8 mouse cellular contexts compared by ENCODE assay signal in the genomic region with DNA sequence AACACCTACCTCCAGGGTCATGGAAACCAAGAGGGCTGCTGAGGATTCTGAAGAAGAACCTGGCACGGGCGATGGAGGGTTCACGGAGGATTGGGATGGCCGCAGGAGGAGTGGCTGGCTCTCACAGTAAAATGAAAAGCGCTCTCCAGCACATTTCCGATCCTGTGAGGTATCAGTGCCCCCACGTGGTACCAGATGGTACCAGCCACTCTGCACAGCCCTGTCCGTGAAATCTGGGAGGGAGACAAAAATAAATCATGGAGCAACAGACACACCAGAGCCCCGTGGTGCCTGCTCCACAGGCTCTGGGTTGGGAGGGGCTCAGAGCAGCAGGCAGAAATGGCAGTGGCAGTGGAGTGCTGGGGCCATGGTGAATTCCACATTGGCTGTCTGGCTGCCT. TPM values are rescaled to one million over a fixed set of nuclear protein-coding genes. Genes with fewer than 3 reads are reported as not detected.
DNase-seq lines count a peak whose midpoint lies in the region; ATAC-seq lines count a peak whose summit lies in the region.

No protein-coding gene starts in this region.

- no peak overlapping the region for H3K4me3 ChIP-seq in kidney, embryonic 14.5 days (ENCODE audit: low read length)
- no peak overlapping the region for H3K4me3 ChIP-seq in heart, embryonic 12.5 days
- H3K4me3 ChIP-seq in midbrain, embryonic 16.5 days (ENCODE audit: low read depth, low read length), result no peak overlapping the region

- no peak overlapping the region for H3K9ac ChIP-seq in kidney, embryonic 14.5 days (ENCODE audit: low read depth, low read length)
- H3K9ac ChIP-seq in heart, embryonic 12.5 days, result no peak overlapping the region
- H3K9ac ChIP-seq in midbrain, embryonic 16.5 days (ENCODE audit: low read depth, low read length), result no peak overlapping the region

- no peaks in the 10 kb centered on the region for H3K36me3 ChIP-seq in kidney, embryonic 14.5 days (ENCODE audit: control insufficient read depth, insufficient read depth, low read length)
- H3K36me3 ChIP-seq in heart, embryonic 12.5 days, result no peaks in the 10 kb centered on the region
- H3K36me3 ChIP-seq in midbrain, embryonic 16.5 days (ENCODE audit: control insufficient read depth, insufficient read depth, low read length), result no peaks in the 10 kb centered on the region

- peak; percentile 79 for ATAC-seq in kidney, embryonic 14.5 days (ENCODE audit: low FRiP score, low TSS enrichment)
- ATAC-seq in heart, embryonic 12.5 days (ENCODE audit: insufficient number of reproducible peaks, low FRiP score), result peak; percentile 52; the same call in 1 of the 2 replicates
- peak; percentile 61; the same call in 1 of the 2 replicates for ATAC-seq in midbrain, embryonic 16.5 days

- 26% methylated on average over 9 of the region's 9 CpGs for WGBS in kidney, embryonic 14.5 days
- WGBS in heart, embryonic 12.5 days, result 26% methylated on average over 9 of the region's 9 CpGs
- 26% methylated on average over 9 of the region's 9 CpGs for WGBS in midbrain, embryonic 16.5 days

- H3K4me2 ChIP-seq in kidney, embryonic 14.5 days (replicated peaks; ENCODE audit: low read depth, low read length), result no peak overlapping the region
- 0 out of 2 replicates have a peak overlapping the region, but pooled peaks have one; percentile 16 for H3K4me2 ChIP-seq in heart, embryonic 12.5 days
- H3K4me2 ChIP-seq in midbrain, embryonic 16.5 days (ENCODE audit: low read length), result no peak overlapping the region

- H3K9me3 ChIP-seq in kidney, embryonic 14.5 days (ENCODE audit: control insufficient read depth, low read length), result no peaks in the 10 kb centered on the region
- H3K9me3 ChIP-seq in heart, embryonic 12.5 days (replicated peaks), result no peaks in the 10 kb centered on the region
- no peaks in the 10 kb centered on the region for H3K9me3 ChIP-seq in midbrain, embryonic 16.5 days (replicated peaks; ENCODE audit: control insufficient read depth, low read length, poor library complexity, severe bottlenecking)

- no peaks in the 10 kb centered on the region for H3K4me1 ChIP-seq in kidney, embryonic 14.5 days (ENCODE audit: control insufficient read depth, insufficient read depth, low read length)
- H3K4me1 ChIP-seq in heart, embryonic 12.5 days (replicated peaks), result 0 out of 2 replicates have a peak, but pooled peaks cover 5% of the 10 kb centered on the region
- no peaks in the 10 kb centered on the region for H3K4me1 ChIP-seq in midbrain, embryonic 16.5 days (ENCODE audit: control insufficient read depth, insufficient read depth, low read length)

- H3K27ac ChIP-seq in kidney, embryonic 14.5 days (ENCODE audit: low read depth, low read length), result no peak overlapping the region
- no peak overlapping the region for H3K27ac ChIP-seq in heart, embryonic 12.5 days (ENCODE audit: poor library complexity, severe bottlenecking)
- H3K27ac ChIP-seq in midbrain, embryonic 16.5 days (ENCODE audit: low read length), result no peak overlapping the region

- H3K27me3 ChIP-seq in kidney, embryonic 14.5 days (ENCODE audit: control insufficient read depth, insufficient read depth, low read length), result no peaks in the 10 kb centered on the region
- H3K27me3 ChIP-seq in heart, embryonic 12.5 days (replicated peaks), result peaks cover 13% of the 10 kb centered on the region; the same call in 1 of the 2 replicates
- 0 out of 2 replicates have a peak, but pooled peaks cover 7% of the 10 kb centered on the region for H3K27me3 ChIP-seq in midbrain, embryonic 16.5 days (ENCODE audit: control insufficient read depth, insufficient read depth, low read depth, low read length)

- no peak for DNase-seq in kidney, adult 18-20 months
- peak; percentile 84 for DNase-seq in cerebellum, adult 9-11 months
- peak; percentile 47 to 51 for DNase-seq in layer of hippocampus, postnatal 14 days (ENCODE audit: low spot score in 2 of 2)
- DNase-seq in spleen, postnatal 10 days (ENCODE audit: low spot score in 2 of 2), result no peak
- DNase-seq in spleen, postnatal 14 days (ENCODE audit: low spot score in 2 of 2), result no peak

RNA-seq across cellular contexts. Expression of gene Kcna5, which starts 18.6 kb away (rescaled TPM):
- polyA plus RNA-seq in kidney, embryonic 14.5 days (2014; fragmentation: Nextera tagmentation; extraction: Ambion mirVana), result 1.7 and 4.2 TPM in 2 replicates
- 7.2 and 9.0 TPM in 2 replicates for polyA plus RNA-seq in heart, embryonic 12.5 days (2016; fragmentation: Nextera tagmentation; extraction: Ambion mirVana)
- 1 to 10 TPM; 1.5 to 1.8 TPM for total RNA-seq in layer of hippocampus, postnatal 14 days (2021)
- polyA plus RNA-seq in midbrain, embryonic 16.5 days (2015; fragmentation: Nextera tagmentation; extraction: Ambion mirVana), result 4.1 and 4.3 TPM in 2 replicates

Comparison
In these comparisons a context has a peak if more than half of its experiments do, and no peak if none do; other contexts are left out.
1. DNase-seq: peak in cerebellum, adult 9-11 months (single experiment) and layer of hippocampus, postnatal 14 days (2 of 2); none in kidney, adult 18-20 months (single experiment), spleen, postnatal 10 days (0 of 2) and spleen, postnatal 14 days (0 of 2).
2. Peak in every context shown above with its lines, with median percentiles within 50 percentile points of each other: ATAC-seq.